Mouse (Mus musculus): ENCODE data around the gene Trpv4.

DNA sequence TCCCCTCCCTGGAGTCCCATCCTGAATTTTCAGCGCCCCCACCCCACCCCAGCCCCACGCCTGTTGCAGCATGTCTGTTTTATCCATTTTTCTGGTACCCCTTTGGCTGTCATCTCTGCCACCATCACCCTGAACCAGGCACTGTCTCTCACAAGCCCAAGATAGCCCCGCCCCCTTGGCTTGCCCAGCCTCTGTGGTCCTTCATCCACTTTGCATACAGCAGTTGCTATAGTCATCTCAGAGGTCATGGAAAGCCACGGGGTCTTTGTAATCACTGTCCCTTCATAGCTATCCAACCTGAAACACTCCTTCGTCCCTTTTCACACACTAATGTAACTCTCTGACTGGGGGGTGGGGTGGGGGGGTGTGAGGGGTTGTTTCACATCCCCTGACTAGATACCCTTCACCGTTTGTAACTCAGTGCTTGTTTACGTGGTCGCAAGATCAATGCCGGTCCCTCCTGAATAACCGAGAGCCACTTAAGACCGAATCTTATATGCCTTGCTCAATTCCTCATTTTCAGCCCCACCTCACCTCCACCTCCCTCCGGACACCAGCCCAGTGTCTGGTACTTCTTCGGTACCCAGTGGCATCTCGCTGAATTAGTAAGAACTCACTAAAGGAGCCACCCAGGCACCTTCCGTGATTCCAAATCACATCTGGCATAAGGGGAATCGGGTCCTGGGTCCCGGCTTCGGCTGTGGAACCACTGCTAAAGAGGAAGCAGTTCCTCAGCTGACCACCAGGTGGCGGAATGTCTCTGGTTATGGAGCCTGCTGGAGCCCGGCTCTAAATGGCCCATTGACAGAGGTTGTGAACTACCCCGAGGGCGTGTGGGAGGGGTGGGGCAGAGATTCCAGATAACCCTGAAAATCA lies 19.2 kb downstream of the Trpv4 start:
- TF ChIP-seq CTCF (IDR thresholded peaks at IDR 0.05; ENCODE audit: borderline replicate concordance, extremely low read depth, insufficient read depth, insufficient read length) (peak; percentile 98), POLR2A (IDR thresholded peaks at IDR 0.05; ENCODE audit: borderline replicate concordance, extremely low read depth, insufficient read depth, insufficient read length, poor library complexity, severe bottlenecking) (no peak)
